Mouse (Mus musculus): ENCODE data around the gene Chkb. TPM values are rescaled to one million over a fixed set of nuclear protein-coding genes. Genes with fewer than 3 reads are reported as not detected.
A peak's percentile ranks its signal among the peaks of the same experiment; 100 is the strongest.

Gene Chkb
- total RNA-seq, 1 experiment from 2014 or later = 32.6 TPM

- ATAC-seq (replicated peaks in 1 of 2; ENCODE audit: insufficient read depth in 1 of 2, low FRiP score in 2 of 2, low TSS enrichment in 1 of 2, low read depth in 1 of 2, poor library complexity in 2 of 2, severe bottlenecking in 2 of 2) = no peak
These were observed 4.0 kb downstream of the Chkb start, which contains the start of gene Cpt1b for GRCm38 (mm10) chr15:89425711-89426121. Gene Cpt1b, minus strand, starts transcription at chr15:89425863.

GRCm38 (mm10) chr15:89424621-89425020 is 5.1 kb downstream of the Chkb start:
- ATAC-seq (replicated peaks in 1 of 2; ENCODE audit: insufficient read depth in 1 of 2, low FRiP score in 2 of 2, low TSS enrichment in 1 of 2, low read depth in 1 of 2, poor library complexity in 2 of 2, severe bottlenecking in 2 of 2) = no peak

- no peak for ATAC-seq (replicated peaks in 1 of 2; ENCODE audit: insufficient read depth in 1 of 2, low FRiP score in 2 of 2, low TSS enrichment in 1 of 2, low read depth in 1 of 2, poor library complexity in 2 of 2, severe bottlenecking in 2 of 2)
These were observed 7.8 kb downstream of the Chkb start for GRCm38 (mm10) chr15:89421938-89422337.

- ATAC-seq (replicated peaks in 1 of 2; ENCODE audit: insufficient read depth in 1 of 2, low FRiP score in 2 of 2, low TSS enrichment in 1 of 2, low read depth in 1 of 2, poor library complexity in 2 of 2, severe bottlenecking in 2 of 2) = no peak
These were observed 14.4 kb downstream of the Chkb start for GRCm38 (mm10) chr15:89415282-89415681.

- ATAC-seq (replicated peaks in 1 of 2; ENCODE audit: insufficient read depth in 1 of 2, low FRiP score in 2 of 2, low TSS enrichment in 1 of 2, low read depth in 1 of 2, poor library complexity in 2 of 2, severe bottlenecking in 2 of 2) = no peak
These were observed 19.6 kb downstream of the Chkb start, which contains the start of gene Syce3 for GRCm38 (mm10) chr15:89410118-89410517. Gene Syce3, minus strand, starts transcription at chr15:89410503.

GRCm38 (mm10) chr15:89406691-89407090 is 23.0 kb downstream of the Chkb start:
- no peak for ATAC-seq (replicated peaks in 1 of 2; ENCODE audit: insufficient read depth in 1 of 2, low FRiP score in 2 of 2, low TSS enrichment in 1 of 2, low read depth in 1 of 2, poor library complexity in 2 of 2, severe bottlenecking in 2 of 2)

GRCm38 (mm10) chr15:89404831-89405623 is 24.7 kb downstream of the Chkb start:
- ATAC-seq (replicated peaks in 1 of 2; ENCODE audit: insufficient read depth in 1 of 2, low FRiP score in 2 of 2, low TSS enrichment in 1 of 2, low read depth in 1 of 2, poor library complexity in 2 of 2, severe bottlenecking in 2 of 2) = no peak

- ATAC-seq (replicated peaks in 1 of 2; ENCODE audit: insufficient read depth in 1 of 2, low FRiP score in 2 of 2, low TSS enrichment in 1 of 2, low read depth in 1 of 2, poor library complexity in 2 of 2, severe bottlenecking in 2 of 2) = no peak
These were observed 27.2 kb downstream of the Chkb start for GRCm38 (mm10) chr15:89402471-89402870.

GRCm38 (mm10) chr15:89399716-89400115 is 30.0 kb downstream of the Chkb start:
- no peak for ATAC-seq (replicated peaks in 1 of 2; ENCODE audit: insufficient read depth in 1 of 2, low FRiP score in 2 of 2, low TSS enrichment in 1 of 2, low read depth in 1 of 2, poor library complexity in 2 of 2, severe bottlenecking in 2 of 2)

- ATAC-seq (replicated peaks in 1 of 2; ENCODE audit: insufficient read depth in 1 of 2, low FRiP score in 2 of 2, low TSS enrichment in 1 of 2, low read depth in 1 of 2, poor library complexity in 2 of 2, severe bottlenecking in 2 of 2) = no peak
These were observed 31.6 kb downstream of the Chkb start for GRCm38 (mm10) chr15:89398146-89398545.

- ATAC-seq (replicated peaks in 1 of 2; ENCODE audit: insufficient read depth in 1 of 2, low FRiP score in 2 of 2, low TSS enrichment in 1 of 2, low read depth in 1 of 2, poor library complexity in 2 of 2, severe bottlenecking in 2 of 2) = no peak
These were observed 32.8 kb downstream of the Chkb start for GRCm38 (mm10) chr15:89396883-89397282.

- no peak for ATAC-seq (replicated peaks in 1 of 2; ENCODE audit: insufficient read depth in 1 of 2, low FRiP score in 2 of 2, low TSS enrichment in 1 of 2, low read depth in 1 of 2, poor library complexity in 2 of 2, severe bottlenecking in 2 of 2)
These were observed 39.6 kb downstream of the Chkb start for GRCm38 (mm10) chr15:89390081-89390480.

GRCm38 (mm10) chr15:89387127-89387526 is 42.6 kb downstream of the Chkb start:
- ATAC-seq (replicated peaks in 1 of 2; ENCODE audit: insufficient read depth in 1 of 2, low FRiP score in 2 of 2, low TSS enrichment in 1 of 2, low read depth in 1 of 2, poor library complexity in 2 of 2, severe bottlenecking in 2 of 2) = peak; percentile 57 to 74

- ATAC-seq (replicated peaks in 1 of 2; ENCODE audit: insufficient read depth in 1 of 2, low FRiP score in 2 of 2, low TSS enrichment in 1 of 2, low read depth in 1 of 2, poor library complexity in 2 of 2, severe bottlenecking in 2 of 2) = no peak
These were observed 45.1 kb downstream of the Chkb start, which contains the start of gene Klhdc7b for GRCm38 (mm10) chr15:89384617-89385016. Gene Klhdc7b, plus strand, starts transcription at chr15:89384917.

- ATAC-seq (replicated peaks in 1 of 2; ENCODE audit: insufficient read depth in 1 of 2, low FRiP score in 2 of 2, low TSS enrichment in 1 of 2, low read depth in 1 of 2, poor library complexity in 2 of 2, severe bottlenecking in 2 of 2) = peak in 1 of 2 experiments; percentile 41; a peak in 2 of 4 replicates
These were observed 50.3 kb downstream of the Chkb start for GRCm38 (mm10) chr15:89379429-89379828.

- peak; percentile 61 to 74 for ATAC-seq (replicated peaks in 1 of 2; ENCODE audit: insufficient read depth in 1 of 2, low FRiP score in 2 of 2, low TSS enrichment in 1 of 2, low read depth in 1 of 2, poor library complexity in 2 of 2, severe bottlenecking in 2 of 2)
These were observed 50.8 kb downstream of the Chkb start, which contains the start of gene Odf3b for GRCm38 (mm10) chr15:89378831-89379401. Gene Odf3b, minus strand, starts transcription at chr15:89379282.

- ATAC-seq (replicated peaks in 1 of 2; ENCODE audit: insufficient read depth in 1 of 2, low FRiP score in 2 of 2, low TSS enrichment in 1 of 2, low read depth in 1 of 2, poor library complexity in 2 of 2, severe bottlenecking in 2 of 2) = peak; percentile 0 to 5; a peak in 1 of 4 replicates
These were observed 51.5 kb downstream of the Chkb start for GRCm38 (mm10) chr15:89377938-89378828.

All from hematopoietic stem cell, adult 5-6 weeks (primary cell).